Mouse (Mus musculus): Measurements from ENCODE around the gene Mettl7b. TPM values are rescaled to one million over a fixed set of nuclear protein-coding genes. Genes with fewer than 3 reads are reported as not detected.
A peak's percentile ranks its signal among the peaks of the same experiment; 100 is the strongest.

The Mettl7b gene
- total RNA-seq, 1 experiment, result 0.58 TPM

DNA sequence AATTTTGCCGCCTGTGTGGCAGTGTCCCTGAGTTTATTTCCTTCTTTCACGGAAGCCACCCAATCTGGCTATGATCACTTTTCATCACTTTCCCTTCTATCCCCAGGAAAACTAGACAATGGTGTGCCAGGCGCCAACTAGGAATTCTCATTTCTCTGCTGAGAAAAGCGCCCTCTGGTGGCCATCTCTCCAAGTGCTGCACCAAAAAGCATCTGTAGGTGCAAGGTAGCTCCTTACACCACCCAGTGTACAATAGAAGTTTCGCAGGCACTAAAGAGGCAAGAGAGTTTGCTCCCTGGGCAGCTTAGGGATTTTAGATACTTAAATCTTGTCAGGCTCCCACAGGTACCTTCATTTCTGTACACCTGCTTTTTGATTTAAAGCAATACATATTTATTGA lies 47.6 kb downstream of the Mettl7b start:
- peak; percentile 90 for DNase-seq (ENCODE audit: low read depth, low spot score)
- Histone ChIP-seq H3K4me3 (ENCODE audit: insufficient read depth in 1 of 2, low read depth in 1 of 2, low read length in 2 of 2, poor library complexity in 1 of 2, severe bottlenecking in 1 of 2) (no peak overlapping the region), H3K9me3 (ENCODE audit: control insufficient read depth, insufficient read depth, low read depth, low read length) (no peaks in the 10 kb centered on the region), H3K36me3 (ENCODE audit: control insufficient read depth, insufficient read depth, low read length, poor library complexity, severe bottlenecking) (peaks cover 31% of the 10 kb centered on the region), H3K9ac (ENCODE audit: insufficient read depth, low read depth, low read length, poor library complexity, severe bottlenecking) (no peak overlapping the region), H3K27ac (ENCODE audit: insufficient read depth, low read depth, low read length, poor library complexity, severe bottlenecking) (no peak overlapping the region), H3K4me1 (ENCODE audit: control insufficient read depth in 2 of 2, insufficient read depth in 2 of 2, low read length in 2 of 2, poor library complexity in 1 of 2) (peaks cover 0 to 12% of the 10 kb centered on the region in 2 experiments; a peak in 2 of 4 replicates)
- in situ Hi-C loops (cut with MboI; ENCODE audit: low sequenced_read_pairs in 2 of 2, unreplicated experiment in 2 of 2), result no loop called here
- no peak; the same call in 1 of the 2 replicates for TF ChIP-seq ZC3H11A (IDR thresholded peaks at IDR 0.05; ENCODE audit: borderline replicate concordance, low read depth, low read length)
- TF ChIP-seq MAFK (IDR thresholded peaks at IDR 0.05; ENCODE audit: insufficient read depth, low read depth, low read length), result no peak
- TF ChIP-seq ZNF384 (IDR thresholded peaks at IDR 0.05; ENCODE audit: low read depth, low read length), result no peak
- TF ChIP-seq HCFC1 (IDR thresholded peaks at IDR 0.05; ENCODE audit: borderline replicate concordance, insufficient read depth, low read length), result no peak
- no peak for TF ChIP-seq CHD2 (IDR thresholded peaks at IDR 0.05; ENCODE audit: low read depth, low read length)

DNA sequence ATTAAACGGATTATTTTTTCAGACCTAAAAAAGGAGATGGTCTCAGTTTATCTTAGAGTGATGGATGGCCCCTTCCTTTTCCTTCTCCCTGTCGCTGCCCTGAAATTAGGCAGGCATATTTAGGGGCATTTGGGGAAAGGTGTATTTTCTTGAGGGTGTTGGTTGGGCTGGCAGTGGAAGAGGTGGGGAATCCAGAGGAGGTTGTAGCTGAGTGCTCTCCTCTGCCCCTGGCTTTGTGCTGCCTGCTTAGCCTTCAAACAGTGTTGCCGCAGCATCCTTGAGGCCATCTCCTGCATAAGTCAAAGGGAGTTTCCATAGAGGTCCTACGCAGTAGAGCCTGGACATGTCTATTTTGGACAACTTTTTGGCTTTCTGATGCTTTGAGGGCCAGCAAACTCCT lies 48.0 kb downstream of the Mettl7b start:
- in situ Hi-C loops (cut with MboI; ENCODE audit: low sequenced_read_pairs in 2 of 2, unreplicated experiment in 2 of 2), result no loop called here
- peaks cover 0 to 12% of the 10 kb centered on the region in 2 experiments; a peak in 2 of 4 replicates for H3K4me1 ChIP-seq (ENCODE audit: control insufficient read depth in 2 of 2, insufficient read depth in 2 of 2, low read length in 2 of 2, poor library complexity in 1 of 2)
- no peak overlapping the region for H3K4me3 ChIP-seq (ENCODE audit: insufficient read depth in 1 of 2, low read depth in 1 of 2, low read length in 2 of 2, poor library complexity in 1 of 2, severe bottlenecking in 1 of 2)
- H3K9me3 ChIP-seq (ENCODE audit: control insufficient read depth, insufficient read depth, low read depth, low read length), result no peaks in the 10 kb centered on the region
- peaks cover 30% of the 10 kb centered on the region for H3K36me3 ChIP-seq (ENCODE audit: control insufficient read depth, insufficient read depth, low read length, poor library complexity, severe bottlenecking)
- no peak overlapping the region for H3K27ac ChIP-seq (ENCODE audit: insufficient read depth, low read depth, low read length, poor library complexity, severe bottlenecking)
- DNase-seq (ENCODE audit: low read depth, low spot score), result no peak
- H3K9ac ChIP-seq (ENCODE audit: insufficient read depth, low read depth, low read length, poor library complexity, severe bottlenecking), result no peak overlapping the region
- TF ChIP-seq CHD2 (IDR thresholded peaks at IDR 0.05; ENCODE audit: low read depth, low read length), result no peak
- TF ChIP-seq MAFK (IDR thresholded peaks at IDR 0.05; ENCODE audit: insufficient read depth, low read depth, low read length), result no peak
- TF ChIP-seq ZNF384 (IDR thresholded peaks at IDR 0.05; ENCODE audit: low read depth, low read length), result no peak
- no peak for TF ChIP-seq ZC3H11A (IDR thresholded peaks at IDR 0.05; ENCODE audit: borderline replicate concordance, low read depth, low read length)
- no peak for TF ChIP-seq HCFC1 (IDR thresholded peaks at IDR 0.05; ENCODE audit: borderline replicate concordance, insufficient read depth, low read length)

DNA sequence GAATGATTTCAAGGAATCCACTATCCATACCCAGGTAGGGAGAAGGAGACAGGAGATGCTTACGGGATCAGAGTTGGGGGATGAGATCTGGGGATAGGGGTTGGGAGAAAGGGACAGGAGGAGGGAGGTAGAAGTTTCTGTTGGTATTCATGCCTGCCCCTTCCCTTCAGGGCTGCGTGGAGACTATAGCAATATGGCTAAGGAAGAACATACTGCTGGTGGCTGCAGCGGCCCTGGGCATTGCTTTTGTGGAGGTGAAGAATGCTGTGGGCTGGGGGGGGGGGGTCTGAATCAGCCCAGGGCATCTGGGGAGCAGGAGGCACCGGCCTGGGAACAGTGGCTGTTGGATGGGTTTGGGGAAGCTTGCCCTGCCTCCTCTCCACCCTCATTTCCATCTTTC lies 48.5 kb downstream of the Mettl7b start:
- TF ChIP-seq ZNF384 (IDR thresholded peaks at IDR 0.05; ENCODE audit: low read depth, low read length) (no peak), HCFC1 (IDR thresholded peaks at IDR 0.05; ENCODE audit: borderline replicate concordance, insufficient read depth, low read length) (no peak), ZC3H11A (IDR thresholded peaks at IDR 0.05; ENCODE audit: borderline replicate concordance, low read depth, low read length) (no peak), CHD2 (IDR thresholded peaks at IDR 0.05; ENCODE audit: low read depth, low read length) (no peak), MAFK (IDR thresholded peaks at IDR 0.05; ENCODE audit: insufficient read depth, low read depth, low read length) (no peak)

DNA sequence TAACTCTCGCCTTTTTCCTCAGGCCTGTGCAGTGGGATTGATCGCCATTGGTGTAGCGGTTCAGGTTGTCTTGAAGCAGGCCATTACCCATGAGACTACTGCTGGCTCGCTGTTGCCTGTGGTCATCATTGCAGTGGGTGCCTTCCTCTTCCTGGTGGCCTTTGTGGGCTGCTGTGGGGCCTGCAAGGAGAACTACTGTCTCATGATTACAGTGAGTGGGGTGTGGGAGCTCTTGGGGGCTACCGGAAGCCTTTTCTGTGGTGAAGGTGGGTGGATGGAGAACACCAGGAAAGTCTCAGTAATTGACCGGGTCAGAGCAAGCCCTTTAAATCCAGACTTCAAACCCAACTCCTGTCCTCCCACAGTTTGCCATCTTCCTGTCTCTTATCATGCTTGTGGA lies 49.4 kb downstream of the Mettl7b start:
- H3K36me3 ChIP-seq (ENCODE audit: control insufficient read depth, insufficient read depth, low read length, poor library complexity, severe bottlenecking), result peaks cover 21% of the 10 kb centered on the region
- TF ChIP-seq CHD2 (IDR thresholded peaks at IDR 0.05; ENCODE audit: low read depth, low read length) (no peak), MAFK (IDR thresholded peaks at IDR 0.05; ENCODE audit: insufficient read depth, low read depth, low read length) (no peak), ZC3H11A (IDR thresholded peaks at IDR 0.05; ENCODE audit: borderline replicate concordance, low read depth, low read length) (no peak), ZNF384 (IDR thresholded peaks at IDR 0.05; ENCODE audit: low read depth, low read length) (no peak), HCFC1 (IDR thresholded peaks at IDR 0.05; ENCODE audit: borderline replicate concordance, insufficient read depth, low read length) (no peak)
- peak overlapping the region in 1 of 2 experiments; percentile 96; a peak in 2 of 4 replicates for H3K4me3 ChIP-seq (ENCODE audit: insufficient read depth in 1 of 2, low read depth in 1 of 2, low read length in 2 of 2, poor library complexity in 1 of 2, severe bottlenecking in 1 of 2)
- H3K9me3 ChIP-seq (ENCODE audit: control insufficient read depth, insufficient read depth, low read depth, low read length), result no peaks in the 10 kb centered on the region
- no peak for DNase-seq (ENCODE audit: low read depth, low spot score)
- in situ Hi-C loops (cut with MboI; ENCODE audit: low sequenced_read_pairs in 2 of 2, unreplicated experiment in 2 of 2), result no loop called here
- H3K27ac ChIP-seq (ENCODE audit: insufficient read depth, low read depth, low read length, poor library complexity, severe bottlenecking), result no peak overlapping the region
- H3K4me1 ChIP-seq (ENCODE audit: control insufficient read depth in 2 of 2, insufficient read depth in 2 of 2, low read length in 2 of 2, poor library complexity in 1 of 2), result peaks cover 0 to 12% of the 10 kb centered on the region in 2 experiments; a peak in 2 of 4 replicates
- H3K9ac ChIP-seq (ENCODE audit: insufficient read depth, low read depth, low read length, poor library complexity, severe bottlenecking), result peak overlapping the region; percentile 97; the same call in 1 of the 2 replicates

More for the DNA sequence above, 48.5 kb downstream of the Mettl7b start:
- no peak for DNase-seq (ENCODE audit: low read depth, low spot score)
- peaks cover 0 to 12% of the 10 kb centered on the region in 2 experiments; a peak in 2 of 4 replicates for H3K4me1 ChIP-seq (ENCODE audit: control insufficient read depth in 2 of 2, insufficient read depth in 2 of 2, low read length in 2 of 2, poor library complexity in 1 of 2)
- H3K36me3 ChIP-seq (ENCODE audit: control insufficient read depth, insufficient read depth, low read length, poor library complexity, severe bottlenecking), result peaks cover 25% of the 10 kb centered on the region
- no peaks in the 10 kb centered on the region for H3K9me3 ChIP-seq (ENCODE audit: control insufficient read depth, insufficient read depth, low read depth, low read length)
- H3K9ac ChIP-seq (ENCODE audit: insufficient read depth, low read depth, low read length, poor library complexity, severe bottlenecking), result no peak overlapping the region
- no peak overlapping the region for H3K27ac ChIP-seq (ENCODE audit: insufficient read depth, low read depth, low read length, poor library complexity, severe bottlenecking)
- no peak overlapping the region for H3K4me3 ChIP-seq (ENCODE audit: insufficient read depth in 1 of 2, low read depth in 1 of 2, low read length in 2 of 2, poor library complexity in 1 of 2, severe bottlenecking in 1 of 2)
- in situ Hi-C loops (cut with MboI; ENCODE audit: low sequenced_read_pairs in 2 of 2, unreplicated experiment in 2 of 2), result no loop called here
